Mouse (Mus musculus) liver, embryonic 11.5 days (tissue): ENCODE results near the gene Eml6. TPM values are rescaled to one million over a fixed set of nuclear protein-coding genes. Genes with fewer than 3 reads are reported as not detected.
"Not testable (repeated sequence)": the region's sequence is repeated elsewhere in the genome, so short reads cannot be mapped to it uniquely, and the experiment has no call there.

ENCODE experiments used
- ATAC-seq: fragments of 200-750 bp; cut with Nextera tagmentation; replicated peaks from 2 replicates; pipeline ENCODE4 v1.8.0; 2017; ENCODE audit warnings: moderate number of reproducible peaks, mild to moderate bottlenecking, moderate TSS enrichment, moderate library complexity; ENCODE audit not compliant: low FRiP score
- DNase-seq: peaks from one replicate; pipeline ENCODE4 v3.0.0-alpha.2; 2017; ENCODE audit warnings: low spot score
- H3K27ac ChIP-seq: fragments of 300-500 bp; sonication (generic); 2 replicates; pipeline ENCODE4 v1.5.1; 2014; ENCODE audit warnings: mild to moderate bottlenecking, low read depth, low read length, control low read depth
- H3K27me3 ChIP-seq: fragments of 300-500 bp; sonication (generic); replicated peaks from 2 replicates; pipeline ENCODE4 v1.6.1; 2014; ENCODE audit warnings: low read length, mixed read lengths; ENCODE audit not compliant: control insufficient read depth, insufficient read depth
- H3K36me3 ChIP-seq: fragments of 300-500 bp; sonication (generic); 2 replicates; pipeline ENCODE4 v1.6.1; 2014; ENCODE audit warnings: mild to moderate bottlenecking, low read length, moderate library complexity, mixed read lengths; ENCODE audit not compliant: control insufficient read depth, insufficient read depth
- H3K4me1 ChIP-seq: fragments of 300-500 bp; sonication (generic); replicated peaks from 2 replicates; pipeline ENCODE4 v1.6.1; 2014; ENCODE audit warnings: low read length, mixed read lengths; ENCODE audit not compliant: control insufficient read depth, insufficient read depth
- H3K4me2 ChIP-seq: fragments of 300-500 bp; sonication (generic); 2 replicates; pipeline ENCODE4 v1.6.1; 2014; ENCODE audit warnings: mild to moderate bottlenecking, control low read depth, moderate library complexity
- H3K4me3 ChIP-seq: fragments of 300-500 bp; sonication (generic); 2 replicates; pipeline ENCODE4 v1.5.1; 2014; ENCODE audit warnings: low read depth, low read length, control low read depth
- H3K9ac ChIP-seq: fragments of 300-500 bp; sonication (generic); 2 replicates; pipeline ENCODE4 v1.6.1; 2014; ENCODE audit warnings: low read depth, low read length, control low read depth
- H3K9me3 ChIP-seq: fragments of 300-500 bp; sonication (generic); 2 replicates; pipeline ENCODE4 v1.6.1; 2016; ENCODE audit warnings: low read length, inconsistent platforms, mixed read lengths; ENCODE audit not compliant: control insufficient read depth
- WGBS: fragments of 180-500 bp; shearing (Covaris S2); extraction: QIAGEN DNeasy Blood & Tissue Kit; methylation state at CpG from one replicate; pipeline ENCODE4 v1.1.7; 2014; 5-methylcytosine and 5-hydroxymethylcytosine counted together
- polyA plus RNA-seq: library from polyadenylated mRNA; unstranded; fragments of >200 nt; fragmentation: Nextera tagmentation; extraction: Ambion mirVana; gene quantifications from 2 replicates; pipeline ENCODE4 v1.2.1, GENCODE M21; 2014

Gene Eml6
- polyA plus RNA-seq, 1 experiment from 2014 or later: 0.22 TPM

GRCm38 (mm10) chr11:29827729-29828128 lies 198.1 kb downstream of the Eml6 start:
- peaks cover 26% of the 10 kb centered on the region for H3K27me3 ChIP-seq
- WGBS: 67% methylated on average over 2 of the region's 2 CpGs

GRCm38 (mm10) chr11:29826001-29826400 lies 199.8 kb downstream of the Eml6 start:
- H3K36me3 ChIP-seq: no peaks in the 10 kb centered on the region
- WGBS: 96% methylated on average over 1 of the region's 1 CpGs
- no peaks in the 10 kb centered on the region for H3K4me1 ChIP-seq
- DNase-seq (no peak), ATAC-seq (no peak)
- no peaks in the 10 kb centered on the region for H3K9me3 ChIP-seq
- H3K4me2 ChIP-seq: no peak overlapping the region
- no peak overlapping the region for H3K27ac ChIP-seq
- H3K27me3 ChIP-seq: peaks cover 26% of the 10 kb centered on the region
- no peak overlapping the region for H3K4me3 ChIP-seq
- H3K9ac ChIP-seq: no peak overlapping the region

More at GRCm38 (mm10) chr11:29827729-29828128, 198.1 kb downstream of the Eml6 start:
- Histone ChIP-seq H3K4me2 (no peak overlapping the region), H3K9ac (no peak overlapping the region), H3K27ac (no peak overlapping the region), H3K36me3 (no peaks in the 10 kb centered on the region), H3K4me1 (no peaks in the 10 kb centered on the region), H3K9me3 (no peaks in the 10 kb centered on the region), H3K4me3 (no peak overlapping the region)
- no peak for ATAC-seq
- no peak for DNase-seq

- Histone ChIP-seq H3K4me3 (peak within 1 kb of the TSS; percentile 34), H3K27me3 (peaks cover 26% of the 10 kb centered on the region), H3K4me2 (peak within 1 kb of the TSS; percentile 68)
- H3K9ac ChIP-seq, H3K36me3 ChIP-seq, H3K4me1 ChIP-seq, ATAC-seq, DNase-seq, H3K9me3 ChIP-seq, H3K27ac ChIP-seq: not testable (repeated sequence)
- 24% methylated on average over 21 of the region's 21 CpGs for WGBS
Observed at GRCm38 (mm10) chr11:29825271-29825718, 200.5 kb downstream of the Eml6 start, which contains the start of gene 4931440F15Rik. Gene 4931440F15Rik (minus strand): TSS chr11:29825668.

- DNase-seq, H3K36me3 ChIP-seq, H3K9ac ChIP-seq, H3K27ac ChIP-seq, H3K4me1 ChIP-seq, H3K9me3 ChIP-seq: not testable (repeated sequence)
- Histone ChIP-seq H3K4me3 (peak overlapping the region; percentile 34), H3K4me2 (peak overlapping the region; percentile 68), H3K27me3 (peaks cover 26% of the 10 kb centered on the region)
- ATAC-seq: peak; percentile 35; the same call in 1 of the 2 replicates
- WGBS: 9% methylated on average over 58 of the region's 62 CpGs
Observed at GRCm38 (mm10) chr11:29824474-29825270, 201.2 kb downstream of the Eml6 start.

GRCm38 (mm10) chr11:29823141-29823540 lies 202.7 kb downstream of the Eml6 start:
- ATAC-seq (no peak), DNase-seq (no peak)

GRCm38 (mm10) chr11:29815670-29816069 lies 210.2 kb downstream of the Eml6 start:
- Histone ChIP-seq H3K27me3 (no peaks in the 10 kb centered on the region), H3K4me1 (peaks cover 3% of the 10 kb centered on the region), H3K4me2 (no peak overlapping the region), H3K9me3 (no peaks in the 10 kb centered on the region), H3K36me3 (no peaks in the 10 kb centered on the region), H3K9ac (no peak overlapping the region), H3K27ac (peak overlapping the region; percentile 88), H3K4me3 (no peak overlapping the region)
- ATAC-seq (no peak), DNase-seq (no peak)

More at GRCm38 (mm10) chr11:29823141-29823540, 202.7 kb downstream of the Eml6 start:
- WGBS: 72% methylated on average over 2 of the region's 2 CpGs
- no peak overlapping the region for H3K4me2 ChIP-seq
- no peak overlapping the region for H3K27ac ChIP-seq
- peaks cover 26% of the 10 kb centered on the region for H3K27me3 ChIP-seq
- no peaks in the 10 kb centered on the region for H3K4me1 ChIP-seq
- H3K4me3 ChIP-seq: no peak overlapping the region
- H3K36me3 ChIP-seq: no peaks in the 10 kb centered on the region
- H3K9ac ChIP-seq: no peak overlapping the region
- no peaks in the 10 kb centered on the region for H3K9me3 ChIP-seq

GRCm38 (mm10) chr11:29815261-29815660 lies 210.6 kb downstream of the Eml6 start:
- Histone ChIP-seq H3K36me3 (no peaks in the 10 kb centered on the region), H3K4me3 (no peak overlapping the region), H3K4me2 (no peak overlapping the region; the same call in 1 of the 2 replicates), H3K4me1 (peaks cover 3% of the 10 kb centered on the region), H3K27me3 (no peaks in the 10 kb centered on the region), H3K9me3 (no peaks in the 10 kb centered on the region), H3K9ac (no peak overlapping the region), H3K27ac (peak overlapping the region; percentile 88)
- DNase-seq (peak; percentile 56), ATAC-seq (peak; percentile 100)
- 25% methylated on average over 3 of the region's 3 CpGs for WGBS

GRCm38 (mm10) chr11:29813267-29813666 lies 212.6 kb downstream of the Eml6 start:
- Histone ChIP-seq H3K27me3 (no peaks in the 10 kb centered on the region), H3K27ac (no peak overlapping the region), H3K9me3 (no peaks in the 10 kb centered on the region), H3K36me3 (no peaks in the 10 kb centered on the region), H3K9ac (no peak overlapping the region), H3K4me1 (peaks cover 8% of the 10 kb centered on the region), H3K4me2 (no peak overlapping the region), H3K4me3 (no peak overlapping the region)
- ATAC-seq: no peak
- 75% methylated on average over 1 of the region's 1 CpGs for WGBS
- DNase-seq: no peak

- H3K27ac ChIP-seq: no peak overlapping the region
- 77% methylated on average over 3 of the region's 3 CpGs for WGBS
Observed at GRCm38 (mm10) chr11:29812475-29812874, 213.4 kb downstream of the Eml6 start.

More at GRCm38 (mm10) chr11:29812475-29812874, 213.4 kb downstream of the Eml6 start:
- no peak for DNase-seq
- Histone ChIP-seq H3K4me1 (peaks cover 14% of the 10 kb centered on the region), H3K36me3 (no peaks in the 10 kb centered on the region), H3K4me3 (no peak overlapping the region), H3K27me3 (no peaks in the 10 kb centered on the region), H3K4me2 (no peak overlapping the region), H3K9ac (no peak overlapping the region), H3K9me3 (no peaks in the 10 kb centered on the region)
- ATAC-seq: no peak
